Mouse (Mus musculus): ENCODE measurements around the gene Clec4d. TPM values are rescaled to one million over a fixed set of nuclear protein-coding genes. Genes with fewer than 3 reads are reported as not detected.
"Not testable (repeated sequence)": the region's sequence is repeated elsewhere in the genome, so short reads cannot be mapped to it uniquely, and the experiment has no call there.

The Clec4d gene
- 1.9 and 8.8 TPM in 2 replicates for total RNA-seq (2015; ENCODE audit: low replicate concordance)
- total RNA-seq (2017; ENCODE audit: low replicate concordance) = 10.2 and 11.8 TPM in 2 replicates

GRCm38 (mm10) chr6:123261555-123262161 lies at the start of gene Clec4d:
Gene Clec4d, plus strand, starts transcription at chr6:123262111.
- ATAC-seq (replicated peaks; ENCODE audit: low FRiP score, poor library complexity, severe bottlenecking) = peak; percentile 72

GRCm38 (mm10) chr6:123227519-123228166 lies 34.3 kb upstream of the Clec4d start:
- ATAC-seq (replicated peaks; ENCODE audit: low FRiP score, poor library complexity, severe bottlenecking) = no peak

GRCm38 (mm10) chr6:123229644-123230043 lies 32.3 kb upstream of the Clec4d start, which contains the start of gene Clec4n:
Gene Clec4n, plus strand, starts transcription at chr6:123229843.
- ATAC-seq (replicated peaks; ENCODE audit: low FRiP score, poor library complexity, severe bottlenecking) = no peak

GRCm38 (mm10) chr6:123231149-123231548 lies 30.8 kb upstream of the Clec4d start:
- ATAC-seq (replicated peaks; ENCODE audit: low FRiP score, poor library complexity, severe bottlenecking) = no peak

DNA sequence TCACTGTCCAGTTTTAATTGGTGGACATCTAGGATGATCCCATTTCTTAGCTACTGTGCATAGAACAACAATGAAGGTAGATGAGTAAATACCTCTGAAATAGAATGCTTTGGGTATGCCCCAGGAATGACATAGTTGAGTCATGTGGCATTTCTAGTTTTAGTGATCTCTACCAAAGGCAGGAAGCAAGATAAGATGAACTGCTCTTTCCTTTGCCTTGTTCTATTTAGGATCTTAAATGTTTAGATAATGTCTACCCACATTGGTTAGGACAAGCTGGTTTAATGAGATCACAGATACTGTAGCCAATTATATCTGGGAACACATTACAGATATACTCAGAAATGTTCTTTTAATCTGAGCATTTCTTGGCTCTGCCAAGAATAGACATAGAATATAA lies 24.3 kb upstream of the Clec4d start:
- no peak for ATAC-seq (replicated peaks; ENCODE audit: low FRiP score, poor library complexity, severe bottlenecking)

GRCm38 (mm10) chr6:123244201-123244600 lies 17.7 kb upstream of the Clec4d start:
- no peak for ATAC-seq (replicated peaks; ENCODE audit: low FRiP score, poor library complexity, severe bottlenecking)

DNA sequence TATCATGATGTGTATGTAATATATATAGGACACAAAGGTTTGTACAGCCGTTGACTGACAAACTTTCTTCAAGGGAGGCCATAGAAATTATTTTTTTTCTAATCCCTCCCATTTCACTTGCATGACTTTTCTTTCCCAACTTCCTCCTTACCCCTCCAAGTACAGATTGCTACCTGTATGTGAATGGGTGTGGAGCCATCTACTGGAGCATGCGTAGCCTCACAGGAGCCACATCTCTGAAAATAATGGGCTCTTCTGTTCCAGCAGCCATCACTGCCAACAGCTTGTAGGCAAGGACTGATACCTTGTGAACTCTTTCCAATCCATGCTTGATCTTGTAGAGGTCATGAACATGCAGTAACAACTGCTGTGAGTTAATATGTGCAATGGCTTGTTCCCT lies 13.0 kb upstream of the Clec4d start:
- peak; percentile 64 for ATAC-seq (replicated peaks; ENCODE audit: low FRiP score, poor library complexity, severe bottlenecking)

DNA sequence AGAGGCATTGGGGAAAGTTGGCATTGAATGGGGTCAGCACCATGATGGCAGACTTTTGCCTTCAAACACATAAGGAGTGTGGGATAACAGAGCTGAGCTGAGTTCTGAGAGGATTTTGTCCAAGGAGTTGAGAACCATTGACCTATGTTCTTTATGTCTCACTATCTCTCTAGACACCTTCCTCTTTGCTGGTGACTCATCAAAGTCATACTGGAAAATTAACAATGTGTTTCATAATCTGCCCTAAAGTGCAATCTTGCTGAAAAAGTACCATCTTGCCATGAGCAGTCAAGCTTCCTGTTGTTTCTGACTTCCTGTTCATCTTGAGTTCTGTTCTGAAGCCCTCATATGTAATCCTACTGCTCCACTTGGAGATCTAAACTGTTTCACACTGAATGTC lies 9.2 kb upstream of the Clec4d start:
- no peak for ATAC-seq (replicated peaks; ENCODE audit: low FRiP score, poor library complexity, severe bottlenecking)

GRCm38 (mm10) chr6:123258946-123259345 lies 3.0 kb upstream of the Clec4d start:
- ATAC-seq (replicated peaks; ENCODE audit: low FRiP score, poor library complexity, severe bottlenecking) = peak; percentile 57

DNA sequence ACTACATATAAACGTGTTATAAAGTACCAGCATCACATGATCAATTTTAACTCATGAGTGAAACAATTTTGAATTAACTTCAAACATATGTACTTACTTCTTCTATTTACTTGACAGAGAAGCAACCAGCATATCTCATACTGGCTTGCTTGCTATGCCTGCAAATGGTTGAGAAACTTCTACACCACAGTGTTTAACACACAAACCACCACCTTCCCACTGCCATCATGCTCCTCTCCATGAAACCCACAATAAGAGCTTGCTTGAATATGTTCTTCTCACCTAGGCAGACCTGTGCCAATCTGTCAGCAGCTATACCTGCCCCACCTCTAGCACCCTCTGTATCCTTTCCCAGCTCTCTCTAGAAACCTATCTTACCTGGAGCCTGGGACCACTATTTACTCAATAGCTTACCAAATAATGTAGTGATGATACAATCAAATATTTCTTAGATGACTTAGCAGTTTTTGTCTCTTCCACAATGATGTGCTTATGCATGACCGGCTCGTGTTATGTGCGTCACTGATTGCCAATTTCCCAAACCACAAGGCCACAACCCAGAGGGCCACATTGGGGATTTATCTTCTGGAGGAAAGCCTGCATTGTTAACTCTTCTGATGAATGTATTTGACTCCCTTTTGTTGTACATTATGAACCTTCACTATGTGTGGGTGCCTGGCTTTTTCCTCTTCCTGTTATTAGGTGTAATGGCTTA lies 1.9 kb upstream of the Clec4d start:
- no peak for ATAC-seq (replicated peaks; ENCODE audit: low FRiP score, poor library complexity, severe bottlenecking)

DNA sequence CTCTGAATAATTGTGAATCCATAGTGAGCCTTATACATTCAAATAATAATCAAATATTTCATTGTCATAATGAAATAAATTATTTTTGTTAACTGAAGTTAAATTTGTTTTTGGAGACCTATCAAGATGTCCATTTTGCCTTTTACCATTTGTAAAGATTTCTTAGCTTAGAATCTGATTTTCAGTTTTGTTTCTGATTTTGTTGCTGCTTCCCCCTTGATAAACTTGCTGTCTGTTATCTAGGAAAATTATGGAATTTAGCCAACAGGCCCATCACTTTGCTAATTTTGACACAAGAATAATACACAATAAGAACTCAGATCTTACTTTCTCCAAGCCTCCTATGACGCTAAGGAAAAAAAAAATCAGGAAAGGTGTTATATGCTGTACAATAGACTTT lies 1.0 kb upstream of the Clec4d start:
- ATAC-seq (replicated peaks; ENCODE audit: low FRiP score, poor library complexity, severe bottlenecking) = no peak

DNA sequence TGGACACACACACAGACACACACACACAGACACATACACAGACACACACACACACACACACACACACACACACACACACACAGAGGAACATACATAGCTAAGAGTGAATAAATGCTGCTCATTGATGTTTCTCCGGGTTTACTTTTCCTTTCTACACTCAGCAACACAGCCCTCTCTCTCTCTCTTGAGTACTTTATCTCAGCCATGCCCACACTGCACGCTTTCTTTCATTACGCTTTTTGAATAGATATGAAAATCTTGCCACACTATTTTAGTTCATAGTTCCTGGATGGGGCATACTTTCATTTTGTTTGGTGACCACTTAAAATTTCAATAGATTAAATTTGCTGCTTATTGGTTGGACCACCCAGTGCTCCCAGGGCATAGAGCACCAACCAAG lies 2.3 kb downstream of the Clec4d start:
- no peak for ATAC-seq (replicated peaks; ENCODE audit: low FRiP score, poor library complexity, severe bottlenecking)

GRCm38 (mm10) chr6:123265809-123266208 lies 3.9 kb downstream of the Clec4d start:
- ATAC-seq (replicated peaks; ENCODE audit: low FRiP score, poor library complexity, severe bottlenecking) = peak; percentile 86

DNA sequence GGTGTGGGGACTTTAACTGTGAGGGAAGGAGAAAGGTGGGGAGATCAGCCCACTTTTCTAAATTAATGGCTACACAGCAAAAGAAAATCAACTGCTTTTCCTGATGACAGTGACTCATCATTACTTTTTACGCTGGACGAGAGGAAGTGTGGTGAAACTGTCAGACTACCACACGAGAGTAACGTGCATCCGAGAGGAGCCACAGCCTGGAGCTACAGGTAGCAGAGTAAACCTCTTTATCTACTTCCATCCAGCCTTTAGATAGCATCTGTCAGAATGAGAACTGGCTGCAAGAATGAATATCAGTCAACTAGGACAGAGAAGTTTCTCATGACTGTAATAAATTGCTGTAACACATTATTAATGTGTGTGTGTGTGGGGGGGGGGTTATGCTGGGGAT lies 5.0 kb downstream of the Clec4d start:
- 0 out of 2 replicates have a peak, but pooled peaks have one; percentile 21 for ATAC-seq (replicated peaks; ENCODE audit: low FRiP score, poor library complexity, severe bottlenecking)

GRCm38 (mm10) chr6:123279443-123279842 lies 17.5 kb downstream of the Clec4d start:
- ATAC-seq (replicated peaks; ENCODE audit: low FRiP score, poor library complexity, severe bottlenecking) = no peak

DNA sequence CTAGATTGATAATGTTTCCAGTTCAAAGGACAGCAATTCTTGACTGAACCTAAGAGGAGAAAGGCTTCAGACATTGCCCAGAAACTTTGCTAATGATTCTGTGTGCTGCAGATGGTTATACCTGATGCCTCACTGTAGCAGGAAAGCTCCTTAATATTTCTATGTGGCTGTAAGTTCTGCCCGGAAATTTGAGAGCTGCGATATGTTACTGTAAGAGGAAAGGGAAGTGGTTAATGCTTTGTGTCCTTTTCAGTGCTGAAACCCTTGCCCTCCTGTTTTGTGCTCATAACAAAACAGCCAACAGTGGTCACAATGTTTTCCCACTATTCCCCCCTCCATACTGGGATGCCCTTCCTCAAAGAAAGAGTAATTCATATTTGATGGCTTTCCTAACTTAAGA lies 24.4 kb downstream of the Clec4d start:
- ATAC-seq (replicated peaks; ENCODE audit: low FRiP score, poor library complexity, severe bottlenecking) = no peak

- no peak for ATAC-seq (replicated peaks; ENCODE audit: low FRiP score, poor library complexity, severe bottlenecking)
Measured at GRCm38 (mm10) chr6:123288931-123289330, 27.0 kb downstream of the Clec4d start.

GRCm38 (mm10) chr6:123289753-123290152 lies 27.8 kb downstream of the Clec4d start, which contains the start of gene Clec4e:
Gene Clec4e, minus strand, starts transcription at chr6:123289870.
- ATAC-seq (replicated peaks; ENCODE audit: low FRiP score, poor library complexity, severe bottlenecking) = no peak

- peak; percentile 90 for ATAC-seq (replicated peaks; ENCODE audit: low FRiP score, poor library complexity, severe bottlenecking)
Measured at GRCm38 (mm10) chr6:123292751-123293400, 31.0 kb downstream of the Clec4d start.

GRCm38 (mm10) chr6:123293509-123293908 lies 31.6 kb downstream of the Clec4d start:
- not testable (repeated sequence) for ATAC-seq (replicated peaks; ENCODE audit: low FRiP score, poor library complexity, severe bottlenecking)

Data from erythroblast, adult 5-6 weeks (primary cell).